Mouse (Mus musculus) cerebellum, adult 2 months (tissue): ENCODE measurements around the gene Mreg. TPM values are rescaled to one million over a fixed set of nuclear protein-coding genes. Genes with fewer than 3 reads are reported as not detected.
A peak's percentile ranks its signal among the peaks of the same experiment; 100 is the strongest.

Experiments
- DNase-seq, 2 experiments: peaks; one replicate each; pipeline ENCODE4 v3.0.0; 2021
- H3K27ac ChIP-seq: fragments of 200-500 bp; 2 replicates; pipeline ENCODE4 v1.5.1; 2012; ENCODE audit warnings: low read length, control low read depth, inconsistent platforms; ENCODE audit not compliant: insufficient read depth
- H3K27me3 ChIP-seq: fragments of 200-500 bp; 2 replicates; pipeline ENCODE4 v1.6.1; 2012; ENCODE audit warnings: inconsistent platforms, mild to moderate bottlenecking, low read length, moderate library complexity; ENCODE audit not compliant: control insufficient read depth, insufficient read depth
- H3K4me1 ChIP-seq: fragments of 200-500 bp; 2 replicates; pipeline ENCODE4 v1.6.1; 2011; ENCODE audit warnings: low read length; ENCODE audit not compliant: control insufficient read depth, insufficient read depth
- H3K4me3 ChIP-seq: fragments of 200-500 bp; replicated peaks from 2 replicates; pipeline ENCODE3; 2011; ENCODE audit warnings: mild to moderate bottlenecking, low read depth, low read length, control low read depth; ENCODE audit not compliant: insufficient read depth
- CTCF ChIP-seq: fragments of 200-500 bp; IDR thresholded peaks from 2 replicates; pipeline ENCODE4 v1.5.1; 2011; ENCODE audit warnings: low read depth, mild to moderate bottlenecking, control low read depth, low read length, moderate library complexity, borderline replicate concordance; ENCODE audit not compliant: insufficient read depth
- POLR2A ChIP-seq: fragments of 200-500 bp; IDR thresholded peaks from 2 replicates; pipeline ENCODE4 v1.6.1; 2011; ENCODE audit warnings: low read length, control low read depth, borderline replicate concordance; ENCODE audit not compliant: insufficient read depth
- whole genome bisulfite sequencing: fragments of 180-500 bp; shearing (Covaris S2); methylation state at CpG from one replicate; pipeline ENCODE4 v1.1.7; 2018; 5-methylcytosine and 5-hydroxymethylcytosine counted together
- polyA plus RNA-seq: library from polyadenylated mRNA; depleted of rRNA; stranded (reverse); fragments of >200 nt; gene quantifications from 2 replicates; pipeline ENCODE4 v1.2.3, GENCODE M21; 2012; rRNA removed

The Mreg gene
- polyA plus RNA-seq, 1 experiment, result 25.8 TPM

- WGBS, result 55% methylated on average over 1 of the region's 1 CpGs
- Histone ChIP-seq H3K27ac (no peak overlapping the region), H3K4me1 (no peaks in the 10 kb centered on the region), H3K27me3 (no peaks in the 10 kb centered on the region; the same call in 1 of the 2 replicates), H3K4me3 (no peak overlapping the region)
- DNase-seq, result no peak
- TF ChIP-seq CTCF (no peak), POLR2A (no peak)
These were observed 77.6 kb downstream of the Mreg start for GRCm38 (mm10) chr1:72134534-72134933.

GRCm38 (mm10) chr1:72123434-72124297, 88.4 kb downstream of the Mreg start:
- WGBS, result 17% methylated on average over 23 of the region's 23 CpGs
- Histone ChIP-seq H3K4me1 (no peaks in the 10 kb centered on the region), H3K27me3 (no peaks in the 10 kb centered on the region), H3K27ac (no peak overlapping the region), H3K4me3 (peak overlapping the region; percentile 8)
- peak; percentile 66 to 85 for DNase-seq
- TF ChIP-seq CTCF, result peak; percentile 92
- TF ChIP-seq POLR2A, result no peak

- DNase-seq, result no peak
- Histone ChIP-seq H3K27ac (no peak overlapping the region), H3K4me1 (no peaks in the 10 kb centered on the region), H3K27me3 (no peaks in the 10 kb centered on the region), H3K4me3 (no peak overlapping the region)
- TF ChIP-seq CTCF, result no peak
- no peak for TF ChIP-seq POLR2A
- WGBS, result 87% methylated on average over 17 of the region's 17 CpGs
These were observed 90.4 kb downstream of the Mreg start for GRCm38 (mm10) chr1:72121608-72122185.

GRCm38 (mm10) chr1:72119981-72120380, 92.1 kb downstream of the Mreg start:
- 61% methylated on average over 4 of the region's 4 CpGs for WGBS
- DNase-seq, result no peak
- H3K27me3 ChIP-seq, result no peaks in the 10 kb centered on the region
- no peaks in the 10 kb centered on the region for H3K4me1 ChIP-seq
- H3K4me3 ChIP-seq, result no peak overlapping the region
- no peak overlapping the region for H3K27ac ChIP-seq
- TF ChIP-seq POLR2A, result no peak
- no peak for TF ChIP-seq CTCF

- no peak for DNase-seq
- no peak for TF ChIP-seq POLR2A
- no peak for TF ChIP-seq CTCF
- 34% methylated on average over 5 of the region's 5 CpGs for WGBS
These were observed 97.9 kb downstream of the Mreg start for GRCm38 (mm10) chr1:72114206-72114605.

More at GRCm38 (mm10) chr1:72114206-72114605, 97.9 kb downstream of the Mreg start:
- H3K27me3 ChIP-seq, result no peaks in the 10 kb centered on the region
- H3K4me1 ChIP-seq, result no peaks in the 10 kb centered on the region
- no peak overlapping the region for H3K4me3 ChIP-seq
- no peak overlapping the region for H3K27ac ChIP-seq

Other genes starting within 250 kb of the Mreg start
- gene Pecr, start 72.0 kb upstream of the Mreg start, polyA plus RNA-seq, result 6.2 and 6.8 TPM in 2 replicates
- gene Tmem169, start 72.1 kb upstream of the Mreg start, polyA plus RNA-seq, result 16.4 and 18.3 TPM in 2 replicates
- 13.3 TPM in 2 replicates for gene Xrcc5, start 95.1 kb upstream of the Mreg start, polyA plus RNA-seq